Mouse (Mus musculus) G1E (cell line): Measurements from ENCODE around the gene En2.

ENCODE experiments used
- CTCF ChIP-seq: IDR thresholded peaks from 2 replicates; pipeline ENCODE4 v1.5.1; 2012; ENCODE audit warnings: low read depth, low read length, inconsistent platforms, mixed read lengths
- GATA1 ChIP-seq: IDR thresholded peaks from 2 replicates; pipeline ENCODE4 v1.6.1; 2012; ENCODE audit warnings: borderline replicate concordance, low read length, inconsistent platforms, mixed read lengths
- GATA2 ChIP-seq: IDR thresholded peaks from 2 replicates; pipeline ENCODE4 v1.6.1; 2012; ENCODE audit warnings: low read depth, low read length, inconsistent platforms, borderline replicate concordance

- no peak for TF ChIP-seq CTCF
- no peak for TF ChIP-seq GATA1
- TF ChIP-seq GATA2 = no peak
These were observed at the start of gene En2 for GRCm38 (mm10) chr5:28165358-28166255.
